Mouse (Mus musculus) liver, embryonic 14.5 days (tissue): ENCODE data around the gene Cyp4f40. TPM values are rescaled to one million over a fixed set of nuclear protein-coding genes. Genes with fewer than 3 reads are reported as not detected.
"Not testable (repeated sequence)": the region's sequence is repeated elsewhere in the genome, so short reads cannot be mapped to it uniquely, and the experiment has no call there.

ENCODE experiments used
- ATAC-seq: fragments of 200-750 bp; cut with Nextera tagmentation; 2 replicates; pipeline ENCODE4 v1.8.0; 2017; ENCODE audit warnings: moderate number of reproducible peaks, mild to moderate bottlenecking, moderate library complexity; ENCODE audit not compliant: insufficient read depth
- DNase-seq, 3 experiments: peaks; one replicate each; pipeline ENCODE4 v3.0.0-alpha.2; 2012 to 2013; ENCODE audit warnings: low read depth in 3 of 3, low spot score in 3 of 3
- H3K27ac ChIP-seq: fragments of 300-500 bp; sonication (generic); 2 replicates; pipeline ENCODE4 v1.5.1; 2014; ENCODE audit warnings: moderate library complexity, mild to moderate bottlenecking, control low read depth, inconsistent platforms
- H3K27me3 ChIP-seq: fragments of 300-500 bp; sonication (generic); 2 replicates; pipeline ENCODE4 v1.6.1; 2014; ENCODE audit warnings: mild to moderate bottlenecking, low read length, moderate library complexity; ENCODE audit not compliant: control insufficient read depth, insufficient read depth
- H3K36me3 ChIP-seq: fragments of 300-500 bp; sonication (generic); replicated peaks from 2 replicates; pipeline ENCODE4 v1.6.1; 2014; ENCODE audit warnings: low read depth; ENCODE audit not compliant: control insufficient read depth, insufficient read depth
- H3K4me1 ChIP-seq, 2 experiments: fragments of 200-500 bp in 1 of 2; fragments of 300-500 bp in 1 of 2; sonication (generic) in 1 of 2; replicated peaks; 2 replicates each; pipeline ENCODE4 v1.6.1; 2012 to 2014; ENCODE audit warnings: antibody characterized with exemption in 1 of 2, inconsistent platforms in 1 of 2, low read length in 1 of 2; ENCODE audit not compliant: control insufficient read depth in 2 of 2, insufficient read depth in 2 of 2
- H3K4me2 ChIP-seq: fragments of 300-500 bp; sonication (generic); 2 replicates; pipeline ENCODE4 v1.6.1; 2014; ENCODE audit warnings: low read depth, mild to moderate bottlenecking, control low read depth, moderate library complexity
- H3K4me3 ChIP-seq, 2 experiments: fragments of 200-500 bp in 1 of 2; fragments of 300-500 bp in 1 of 2; sonication (generic) in 1 of 2; 2 replicates each; pipeline ENCODE4 v1.5.1; 2012 to 2014; ENCODE audit warnings: low read depth in 2 of 2, low read length in 2 of 2, mild to moderate bottlenecking in 2 of 2, control low read depth in 1 of 2, inconsistent platforms in 1 of 2, moderate library complexity in 1 of 2; ENCODE audit not compliant: insufficient read depth in 1 of 2
- H3K9ac ChIP-seq: fragments of 300-500 bp; sonication (generic); replicated peaks from 2 replicates; pipeline ENCODE4 v1.6.1; 2014; ENCODE audit warnings: mild to moderate bottlenecking, control low read depth, moderate library complexity
- H3K9me3 ChIP-seq: fragments of 300-500 bp; sonication (generic); 2 replicates; pipeline ENCODE4 v1.6.1; 2016; ENCODE audit warnings: low read length, mixed read lengths; ENCODE audit not compliant: control insufficient read depth
- CTCF ChIP-seq: IDR thresholded peaks from 2 replicates; pipeline ENCODE4 v1.5.1; 2016; ENCODE audit warnings: antibody characterized with exemption, low read depth, control low read depth
- EP300 ChIP-seq: IDR thresholded peaks from 2 replicates; pipeline ENCODE4 v1.6.1; 2016; ENCODE audit warnings: antibody characterized with exemption, low read depth
- WGBS: fragments of 180-500 bp; shearing (Covaris S2); extraction: QIAGEN DNeasy Blood & Tissue Kit; methylation state at CpG from one replicate; pipeline ENCODE4 v1.1.7; 2014; ENCODE audit not compliant: insufficient replicate concordance; 5-methylcytosine and 5-hydroxymethylcytosine counted together
- polyA plus RNA-seq, 2 experiments: library from polyadenylated mRNA; depleted of rRNA in 1 of 2; stranded (reverse) in 1 of 2; unstranded in 1 of 2; fragments of >200 nt; fragmentation: Nextera tagmentation in 1 of 2; extraction: Ambion mirVana in 1 of 2; gene quantifications; 2 replicates each; pipeline versions ENCODE4 v1.2.1 to v1.2.3; 2012 to 2014

Gene Cyp4f40
- polyA plus RNA-seq (2012; rRNA removed) (not detected in 2 replicates), polyA plus RNA-seq (2014; fragmentation: Nextera tagmentation; extraction: Ambion mirVana) (not detected in 2 replicates)

DNA sequence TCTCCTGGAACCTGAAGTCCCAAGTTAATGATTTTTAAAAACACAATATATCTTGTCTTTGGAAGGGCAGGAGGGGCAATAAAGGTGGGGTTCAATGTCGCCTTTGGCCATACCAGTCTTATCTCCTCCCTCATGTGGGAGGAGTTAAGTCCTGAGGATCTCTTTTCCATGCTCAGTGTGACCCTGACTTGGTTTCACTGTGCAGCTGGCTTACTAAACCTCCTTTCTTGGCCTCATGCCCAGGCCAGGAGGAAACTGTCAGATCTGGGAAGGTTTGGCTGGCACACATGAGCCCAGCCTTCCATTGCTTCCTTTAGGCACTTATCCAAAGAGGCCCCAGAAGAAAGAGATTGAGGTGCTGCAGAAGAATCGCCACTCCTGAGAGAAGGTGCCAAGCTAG lies at the start of gene Cyp4f40:
Gene Cyp4f40 (plus strand): TSS at position 189 of the 400 bp plus-strand sequence.
- no peaks in the 10 kb centered on the region for H3K36me3 ChIP-seq
- no peak within 1 kb of the TSS for H3K27ac ChIP-seq
- WGBS: 49% methylated on average over 2 of the region's 2 CpGs
- no peak within 1 kb of the TSS for H3K4me3 ChIP-seq
- H3K27me3 ChIP-seq: no peaks in the 10 kb centered on the region
- no peaks in the 10 kb centered on the region for H3K9me3 ChIP-seq
- ATAC-seq: no peak
- no peak for DNase-seq
- H3K4me2 ChIP-seq: no peak within 1 kb of the TSS
- no peak within 1 kb of the TSS for H3K9ac ChIP-seq
- no peaks in the 10 kb centered on the region for H3K4me1 ChIP-seq
- no peak for TF ChIP-seq EP300
- no peak for TF ChIP-seq CTCF

DNA sequence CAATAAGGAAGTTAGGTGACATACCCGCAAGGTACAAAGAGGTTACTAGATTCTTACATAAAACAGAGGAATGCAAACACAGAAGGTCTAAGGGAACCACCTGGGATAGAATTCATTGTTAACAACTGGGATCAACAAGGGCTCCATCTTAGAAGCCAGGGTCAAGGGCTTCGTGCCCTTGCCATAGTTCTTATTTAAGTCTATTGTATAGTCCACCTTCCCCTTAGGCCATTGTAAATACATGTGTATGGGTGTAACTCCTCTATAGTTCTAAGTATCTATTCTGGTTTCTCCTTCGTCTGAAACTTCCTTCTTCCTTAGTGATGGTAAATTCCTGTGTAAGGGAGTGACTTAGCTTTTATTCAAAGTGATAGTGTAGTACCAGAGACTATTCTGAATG lies 48.5 kb upstream of the Cyp4f40 start:
- not testable (repeated sequence) for H3K4me1 ChIP-seq, DNase-seq, H3K4me3 ChIP-seq, H3K27me3 ChIP-seq, H3K9me3 ChIP-seq, ATAC-seq, H3K9ac ChIP-seq, H3K27ac ChIP-seq, H3K36me3 ChIP-seq, H3K4me2 ChIP-seq
- 52% methylated on average over 3 of the region's 3 CpGs for WGBS

DNA sequence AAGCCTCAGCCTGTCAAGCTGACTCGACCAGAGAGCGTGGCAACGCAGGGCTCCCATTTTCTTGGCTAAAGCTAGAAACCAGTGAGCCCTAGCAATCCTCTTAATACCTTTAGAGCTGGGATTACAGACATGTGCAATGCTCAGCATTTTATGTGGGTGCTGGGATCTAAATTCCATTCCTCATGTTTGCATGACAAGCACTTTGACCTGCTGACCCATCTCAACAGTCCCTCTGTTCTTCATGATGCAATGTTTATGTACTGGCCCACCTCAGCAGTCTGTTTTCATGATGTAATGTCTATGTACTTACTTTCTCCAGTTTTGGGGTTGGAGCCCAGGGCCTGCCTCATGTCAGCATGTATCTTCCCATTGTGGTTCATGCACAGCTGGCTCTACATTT lies 47.8 kb upstream of the Cyp4f40 start:
- DNase-seq: no peak

DNA sequence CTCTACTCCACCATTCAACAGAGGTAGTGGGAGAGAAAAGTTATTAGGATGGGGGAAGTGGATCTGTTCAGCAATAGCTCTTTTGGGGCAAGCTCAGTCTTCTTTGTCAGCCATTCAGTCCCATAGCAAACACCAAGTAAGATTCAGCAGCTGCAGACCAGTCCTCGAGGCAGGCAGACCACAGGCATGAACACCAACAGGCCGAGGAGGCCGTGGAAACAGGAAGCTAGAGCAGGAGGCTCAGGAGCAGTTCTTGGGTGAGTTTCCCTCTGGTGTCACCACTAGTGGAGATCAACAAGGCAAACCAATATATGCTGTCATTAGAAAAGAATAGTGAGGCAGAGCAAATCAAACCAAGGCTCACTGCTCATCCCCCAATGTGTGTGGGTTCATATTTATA lies 46.3 kb upstream of the Cyp4f40 start:
- ATAC-seq: no peak

More for the DNA sequence above, 47.8 kb upstream of the Cyp4f40 start:
- no peak overlapping the region for H3K27ac ChIP-seq
- no peak overlapping the region for H3K9ac ChIP-seq
- no peaks in the 10 kb centered on the region for H3K36me3 ChIP-seq
- TF ChIP-seq CTCF: no peak
- TF ChIP-seq EP300: no peak
- no peaks in the 10 kb centered on the region for H3K4me1 ChIP-seq
- 59% methylated on average over 3 of the region's 3 CpGs for WGBS
- no peaks in the 10 kb centered on the region for H3K27me3 ChIP-seq
- H3K4me3 ChIP-seq: no peak overlapping the region
- ATAC-seq: no peak
- H3K9me3 ChIP-seq: no peaks in the 10 kb centered on the region
- H3K4me2 ChIP-seq: no peak overlapping the region

GRCm38 (mm10) chr17:32617252-32617651 lies 41.4 kb upstream of the Cyp4f40 start:
- WGBS: 29% methylated on average over 1 of the region's 1 CpGs

More for the DNA sequence above, 46.3 kb upstream of the Cyp4f40 start:
- H3K9ac ChIP-seq: no peak overlapping the region
- WGBS: 18% methylated on average over 3 of the region's 3 CpGs
- no peak for DNase-seq
- no peaks in the 10 kb centered on the region for H3K36me3 ChIP-seq
- no peak overlapping the region for H3K4me3 ChIP-seq
- H3K27ac ChIP-seq: no peak overlapping the region
- H3K4me1 ChIP-seq: no peaks in the 10 kb centered on the region
- TF ChIP-seq CTCF: no peak
- no peak for TF ChIP-seq EP300
- H3K27me3 ChIP-seq: no peaks in the 10 kb centered on the region
- no peak overlapping the region for H3K4me2 ChIP-seq
- H3K9me3 ChIP-seq: no peaks in the 10 kb centered on the region

DNA sequence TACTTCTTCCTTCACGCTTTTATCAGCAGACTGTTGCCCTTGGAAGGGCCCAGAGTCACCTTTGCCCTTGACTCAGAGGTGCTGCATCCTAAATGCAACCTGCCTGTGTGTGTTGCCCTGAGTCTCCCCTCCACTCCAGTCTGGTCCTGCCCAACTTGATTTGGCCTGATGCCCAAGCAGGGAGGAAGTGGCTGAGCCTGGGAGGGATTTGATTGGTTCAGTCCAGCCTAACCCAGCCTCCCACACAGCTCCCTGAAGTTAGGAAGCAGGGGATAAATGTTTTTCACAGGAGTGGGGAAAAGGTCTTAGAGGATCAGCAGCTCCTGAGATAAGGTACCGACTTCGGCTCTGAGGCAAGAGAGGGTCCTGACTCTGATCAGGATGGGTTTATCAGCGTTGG lies 37.7 kb upstream of the Cyp4f40 start, which contains the start of gene Cyp4f37:
Gene Cyp4f37 (plus strand): TSS at position 292 of the 400 bp plus-strand sequence.
- not testable (repeated sequence) for H3K9me3 ChIP-seq, H3K27me3 ChIP-seq, H3K27ac ChIP-seq, H3K36me3 ChIP-seq, H3K4me1 ChIP-seq, DNase-seq, ATAC-seq, H3K9ac ChIP-seq, H3K4me2 ChIP-seq, H3K4me3 ChIP-seq
- WGBS: 56% methylated on average over 4 of the region's 4 CpGs

More at GRCm38 (mm10) chr17:32617252-32617651, 41.4 kb upstream of the Cyp4f40 start:
- DNase-seq (no peak), ATAC-seq (no peak)
- H3K9me3 ChIP-seq: no peaks in the 10 kb centered on the region; the same call in 1 of the 2 replicates
- no peak overlapping the region for H3K9ac ChIP-seq
- no peaks in the 10 kb centered on the region for H3K36me3 ChIP-seq
- H3K27me3 ChIP-seq: no peaks in the 10 kb centered on the region
- no peak overlapping the region for H3K27ac ChIP-seq
- no peak overlapping the region for H3K4me2 ChIP-seq
- no peak for TF ChIP-seq EP300
- TF ChIP-seq CTCF: no peak
- H3K4me1 ChIP-seq: no peaks in the 10 kb centered on the region
- no peak overlapping the region for H3K4me3 ChIP-seq

DNA sequence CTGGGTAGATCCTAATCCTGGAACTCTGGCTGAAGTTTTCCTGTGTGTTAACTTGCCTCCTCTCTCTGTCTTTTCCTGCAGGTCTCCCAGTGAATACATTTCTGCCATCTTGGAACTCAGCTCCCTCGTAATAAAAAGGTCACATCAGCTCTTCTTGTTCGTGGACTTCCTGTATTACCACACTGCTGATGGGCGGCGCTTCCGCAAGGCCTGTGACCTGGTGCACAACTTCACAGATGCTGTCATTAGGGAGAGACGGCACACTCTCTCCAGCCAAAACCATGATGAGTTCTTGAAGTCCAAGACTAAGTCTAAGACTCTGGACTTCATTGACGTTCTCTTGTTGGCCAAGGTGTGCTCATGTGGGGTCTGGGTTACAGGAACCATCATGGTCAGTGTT lies 29.0 kb upstream of the Cyp4f40 start:
- not testable (repeated sequence) for DNase-seq, H3K9ac ChIP-seq, H3K27ac ChIP-seq, H3K9me3 ChIP-seq, H3K4me2 ChIP-seq, ATAC-seq, H3K4me3 ChIP-seq, H3K27me3 ChIP-seq, H3K4me1 ChIP-seq, H3K36me3 ChIP-seq
- 54% methylated on average over 7 of the region's 7 CpGs for WGBS
